15 mouse cellular contexts compared by ENCODE assay signal in genomic region chr2:21230276-21230675, GRCm38 (mm10). TPM values are rescaled to one million over a fixed set of nuclear protein-coding genes. Genes with fewer than 3 reads are reported as not detected.
"Had no signal": no experiment of that assay in that cellular context is flagged by ENCODE, and none has a peak within 500 bp of the region (broad histone marks: within the 10 kb centered on the region; RNA-seq: fewer than 3 reads in every experiment).

No protein-coding gene starts in this region.

- H3K4me1 ChIP-seq: intestine, embryonic 15.5 days; kidney, embryonic 15.5 days; lung, embryonic 15.5 days; midbrain, embryonic 15.5 days had no signal

- ATAC-seq: intestine, embryonic 15.5 days; liver, postnatal 0 days; midbrain, embryonic 15.5 days had no signal

- H3K4me2 ChIP-seq: intestine, embryonic 15.5 days; kidney, embryonic 15.5 days; limb, embryonic 12.5 days; liver, embryonic 13.5 days; lung, embryonic 15.5 days; midbrain, embryonic 11.5 days; midbrain, embryonic 15.5 days had no signal

- H3K4me3 ChIP-seq: intestine, embryonic 15.5 days; kidney, embryonic 15.5 days; limb, embryonic 12.5 days; liver, embryonic 13.5 days; lung, embryonic 15.5 days; megakaryocyte, embryonic 14.5 days; midbrain, embryonic 15.5 days had no signal

- H3K9me3 ChIP-seq: intestine, embryonic 15.5 days; kidney, embryonic 15.5 days; limb, embryonic 12.5 days; liver, embryonic 13.5 days; lung, embryonic 15.5 days; megakaryocyte, embryonic 14.5 days; midbrain, embryonic 15.5 days had no signal

- H3K36me3 ChIP-seq: intestine, embryonic 15.5 days; kidney, embryonic 15.5 days; limb, embryonic 12.5 days; liver, embryonic 13.5 days; lung, embryonic 15.5 days; midbrain, embryonic 15.5 days had no signal

- H3K27ac ChIP-seq: intestine, embryonic 15.5 days; kidney, embryonic 15.5 days; limb, embryonic 12.5 days; liver, embryonic 13.5 days; lung, embryonic 15.5 days; macrophage; midbrain, embryonic 15.5 days had no signal

- H3K9ac ChIP-seq: intestine, embryonic 15.5 days; kidney, embryonic 15.5 days; limb, embryonic 12.5 days; liver, embryonic 13.5 days; liver, postnatal 0 days; lung, embryonic 15.5 days; midbrain, embryonic 15.5 days had no signal

- H3K27me3 ChIP-seq: intestine, embryonic 15.5 days; kidney, embryonic 15.5 days; limb, embryonic 12.5 days; liver, embryonic 13.5 days; lung, embryonic 15.5 days; megakaryocyte, embryonic 14.5 days; midbrain, embryonic 15.5 days had no signal

- DNase-seq: kidney, adult 18-20 months; kidney, postnatal 14 days; liver; liver, embryonic 13.5 days; liver, postnatal 0 days; lung, postnatal 14 days; right cerebral cortex, postnatal 14 days had no signal

RNA-seq across cellular contexts. Expression of gene Enkur, which starts 25.1 kb away (rescaled TPM):
- polyA plus RNA-seq: limb, embryonic 12.5 days; liver, embryonic 13.5 days; macrophage had no signal
